Mouse (Mus musculus) brain, embryonic 14.5 days (tissue): ENCODE measurements around the gene 9530003J23Rik.

Experiments
- CTCF ChIP-seq: fragments of 200-500 bp; IDR thresholded peaks from 2 replicates; pipeline ENCODE4 v1.5.1; 2012; ENCODE audit warnings: inconsistent platforms, mild to moderate bottlenecking, moderate library complexity, borderline replicate concordance; ENCODE audit not compliant: insufficient read depth, insufficient read length; ENCODE audit errors: extremely low read depth
- POLR2A ChIP-seq: fragments of 200-500 bp; IDR thresholded peaks from 2 replicates; pipeline ENCODE4 v1.6.1; 2012; ENCODE audit warnings: mild to moderate bottlenecking, inconsistent platforms, borderline replicate concordance; ENCODE audit not compliant: poor library complexity, insufficient read depth, insufficient read length, severe bottlenecking; ENCODE audit errors: extremely low read depth

GRCm38 (mm10) chr10:117195005-117195404 lies 43.5 kb downstream of the 9530003J23Rik start:
- TF ChIP-seq CTCF: no peak
- TF ChIP-seq POLR2A: no peak
